Mouse (Mus musculus): ENCODE data around the gene Tmem251. TPM values are rescaled to one million over a fixed set of nuclear protein-coding genes. Genes with fewer than 3 reads are reported as not detected.
A peak's percentile ranks its signal among the peaks of the same experiment; 100 is the strongest.

Tmem251 gene
- polyA plus RNA-seq, 1 experiment: 3.9 TPM

GRCm38 (mm10) chr12:102744839-102745238, 1.3 kb downstream of the Tmem251 start:
- TF ChIP-seq CTCF (IDR thresholded peaks at IDR 0.05; ENCODE audit: borderline replicate concordance, insufficient read depth, low read depth, low read length) (no peak), POLR2A (IDR thresholded peaks at IDR 0.05; ENCODE audit: borderline replicate concordance, insufficient read depth, low read length) (no peak)
- no peak for DNase-seq
- Histone ChIP-seq H3K4me3 (replicated peaks; ENCODE audit: insufficient read depth, low read depth, low read length) (no peak overlapping the region), H3K4me1 (ENCODE audit: control insufficient read depth, insufficient read depth, low read length) (no peaks in the 10 kb centered on the region; the same call in 1 of the 2 replicates), H3K27me3 (ENCODE audit: control insufficient read depth, insufficient read depth, low read length) (no peaks in the 10 kb centered on the region), H3K27ac (ENCODE audit: insufficient read depth, low read length) (no peak overlapping the region)
- 43% methylated on average over 6 of the region's 6 CpGs for WGBS

- WGBS: 85% methylated on average over 3 of the region's 3 CpGs
- no peak for TF ChIP-seq POLR2A (IDR thresholded peaks at IDR 0.05; ENCODE audit: borderline replicate concordance, insufficient read depth, low read length)
- no peak for TF ChIP-seq CTCF (IDR thresholded peaks at IDR 0.05; ENCODE audit: borderline replicate concordance, insufficient read depth, low read depth, low read length)
- no peaks in the 10 kb centered on the region; the same call in 1 of the 2 replicates for H3K4me1 ChIP-seq (ENCODE audit: control insufficient read depth, insufficient read depth, low read length)
- no peak overlapping the region for H3K27ac ChIP-seq (ENCODE audit: insufficient read depth, low read length)
- no peaks in the 10 kb centered on the region for H3K27me3 ChIP-seq (ENCODE audit: control insufficient read depth, insufficient read depth, low read length)
- DNase-seq: no peak
- no peak overlapping the region for H3K4me3 ChIP-seq (replicated peaks; ENCODE audit: insufficient read depth, low read depth, low read length)
Measured at GRCm38 (mm10) chr12:102748256-102748655, 4.7 kb downstream of the Tmem251 start.

GRCm38 (mm10) chr12:102756304-102756703, 12.7 kb downstream of the Tmem251 start:
- 81% methylated on average over 7 of the region's 7 CpGs for WGBS
- no peak overlapping the region for H3K4me3 ChIP-seq (replicated peaks; ENCODE audit: insufficient read depth, low read depth, low read length)

GRCm38 (mm10) chr12:102757055-102757688, 13.6 kb downstream of the Tmem251 start:
- 1% methylated on average over 46 of the region's 46 CpGs for WGBS
- H3K4me3 ChIP-seq (replicated peaks; ENCODE audit: insufficient read depth, low read depth, low read length): peak overlapping the region; percentile 88
- no peaks in the 10 kb centered on the region for H3K27me3 ChIP-seq (ENCODE audit: control insufficient read depth, insufficient read depth, low read length)
- no peak for DNase-seq
- 0 out of 2 replicates have a peak overlapping the region, but pooled peaks have one; percentile 20 for H3K27ac ChIP-seq (ENCODE audit: insufficient read depth, low read length)
- H3K4me1 ChIP-seq (ENCODE audit: control insufficient read depth, insufficient read depth, low read length): peaks cover 5% of the 10 kb centered on the region
- TF ChIP-seq POLR2A (IDR thresholded peaks at IDR 0.05; ENCODE audit: borderline replicate concordance, insufficient read depth, low read length) (no peak), CTCF (IDR thresholded peaks at IDR 0.05; ENCODE audit: borderline replicate concordance, insufficient read depth, low read depth, low read length) (no peak)

More at GRCm38 (mm10) chr12:102756304-102756703, 12.7 kb downstream of the Tmem251 start:
- Histone ChIP-seq H3K27ac (ENCODE audit: insufficient read depth, low read length) (no peak overlapping the region), H3K4me1 (ENCODE audit: control insufficient read depth, insufficient read depth, low read length) (peaks cover 5% of the 10 kb centered on the region), H3K27me3 (ENCODE audit: control insufficient read depth, insufficient read depth, low read length) (no peaks in the 10 kb centered on the region)
- TF ChIP-seq CTCF (IDR thresholded peaks at IDR 0.05; ENCODE audit: borderline replicate concordance, insufficient read depth, low read depth, low read length) (peak; percentile 28; the same call in 1 of the 2 replicates), POLR2A (IDR thresholded peaks at IDR 0.05; ENCODE audit: borderline replicate concordance, insufficient read depth, low read length) (no peak)
- DNase-seq: no peak

GRCm38 (mm10) chr12:102757689-102758402, 14.3 kb downstream of the Tmem251 start, which contains the start of the genes Gm28051, Gon7 and Ubr7:
Gene Gm28051, minus strand, starts transcription at chr12:102757765.
Gene Gon7, minus strand, starts transcription at chr12:102757803.
Gene Ubr7, plus strand, starts transcription at chr12:102757967.
- Histone ChIP-seq H3K27me3 (ENCODE audit: control insufficient read depth, insufficient read depth, low read length) (no peaks in the 10 kb centered on the region), H3K4me1 (ENCODE audit: control insufficient read depth, insufficient read depth, low read length) (peaks cover 5% of the 10 kb centered on the region), H3K27ac (ENCODE audit: insufficient read depth, low read length) (0 out of 2 replicates have a peak within 1 kb of the TSS, but pooled peaks have one; percentile 23), H3K4me3 (replicated peaks; ENCODE audit: insufficient read depth, low read depth, low read length) (peak within 1 kb of the TSS; percentile 88)
- under 1% methylated on average over 73 of the region's 73 CpGs for WGBS
- DNase-seq: peak; percentile 96 to 97
- TF ChIP-seq CTCF (IDR thresholded peaks at IDR 0.05; ENCODE audit: borderline replicate concordance, insufficient read depth, low read depth, low read length): no peak
- TF ChIP-seq POLR2A (IDR thresholded peaks at IDR 0.05; ENCODE audit: borderline replicate concordance, insufficient read depth, low read length): peak; percentile 67

GRCm38 (mm10) chr12:102758403-102758756, 14.8 kb downstream of the Tmem251 start, which contains the start of gene Gm20604:
Gene Gm20604, minus strand, starts transcription at chr12:102758672.
- Histone ChIP-seq H3K27me3 (ENCODE audit: control insufficient read depth, insufficient read depth, low read length) (no peaks in the 10 kb centered on the region), H3K27ac (ENCODE audit: insufficient read depth, low read length) (0 out of 2 replicates have a peak within 1 kb of the TSS, but pooled peaks have one; percentile 23), H3K4me3 (replicated peaks; ENCODE audit: insufficient read depth, low read depth, low read length) (peak within 1 kb of the TSS; percentile 88), H3K4me1 (ENCODE audit: control insufficient read depth, insufficient read depth, low read length) (peaks cover 5% of the 10 kb centered on the region)
- under 1% methylated on average over 10 of the region's 10 CpGs for WGBS
- TF ChIP-seq CTCF (IDR thresholded peaks at IDR 0.05; ENCODE audit: borderline replicate concordance, insufficient read depth, low read depth, low read length): no peak
- no peak for TF ChIP-seq POLR2A (IDR thresholded peaks at IDR 0.05; ENCODE audit: borderline replicate concordance, insufficient read depth, low read length)
- DNase-seq: no peak

- no peak overlapping the region for H3K27ac ChIP-seq (ENCODE audit: insufficient read depth, low read length)
- H3K4me3 ChIP-seq (replicated peaks; ENCODE audit: insufficient read depth, low read depth, low read length): peak overlapping the region; percentile 88
- peaks cover 5% of the 10 kb centered on the region for H3K4me1 ChIP-seq (ENCODE audit: control insufficient read depth, insufficient read depth, low read length)
- H3K27me3 ChIP-seq (ENCODE audit: control insufficient read depth, insufficient read depth, low read length): no peaks in the 10 kb centered on the region
- DNase-seq: no peak
- WGBS: 2% methylated on average over 5 of the region's 5 CpGs
- TF ChIP-seq POLR2A (IDR thresholded peaks at IDR 0.05; ENCODE audit: borderline replicate concordance, insufficient read depth, low read length) (no peak), CTCF (IDR thresholded peaks at IDR 0.05; ENCODE audit: borderline replicate concordance, insufficient read depth, low read depth, low read length) (no peak)
Measured at GRCm38 (mm10) chr12:102758936-102759335, 15.4 kb downstream of the Tmem251 start.
